Mouse (Mus musculus) neutrophil, adult 5-6 weeks (primary cell): ENCODE measurements around the gene Luzp4. TPM values are rescaled to one million over a fixed set of nuclear protein-coding genes. Genes with fewer than 3 reads are reported as not detected.
"Not testable (repeated sequence)": the region's sequence is repeated elsewhere in the genome, so short reads cannot be mapped to it uniquely, and the experiment has no call there.

ENCODE experiments used
- ATAC-seq: fragments of 151-379, 151-347 bp; 2 replicates; pipeline ENCODE4 v1.8.0; 2017; ENCODE audit warnings: mild to moderate bottlenecking, moderate TSS enrichment; ENCODE audit not compliant: insufficient number of reproducible peaks, poor library complexity, low FRiP score, severe bottlenecking; ENCODE audit errors: extremely low read depth
- total RNA-seq: library from RNA; stranded (forward); fragments of 200-1000 nt; gene quantifications from 2 replicates; pipeline ENCODE4 v1.2.3, GENCODE M21; 2017

The Luzp4 gene
- not detected in 2 replicates for total RNA-seq

- ATAC-seq: not testable (repeated sequence)
Observed at GRCm38 (mm10) chrX:148857340-148857739, at the start of gene Luzp4. Luzp4 (plus strand) TSS chrX:148857640.

- ATAC-seq: not testable (repeated sequence)
Observed at GRCm38 (mm10) chrX:148841801-148842200, 15.6 kb upstream of the Luzp4 start.

Other genes with a start within 250 kb of the Luzp4 start
- not detected in 2 replicates for gene Gm8334, start 242.5 kb upstream of the Luzp4 start, total RNA-seq
- gene Gm15127, start 194.0 kb upstream of the Luzp4 start, total RNA-seq: not detected in 2 replicates
- gene Ott, start 216.6 kb downstream of the Luzp4 start, total RNA-seq: not detected in 2 replicates